Mouse (Mus musculus): ENCODE measurements around the gene Tceanc2.

GRCm38 (mm10) chr4:107198072-107198471, 19.2 kb upstream of the Tceanc2 start:
- TF ChIP-seq POLR2A (IDR thresholded peaks at IDR 0.05; ENCODE audit: low read depth, low read length) (no peak), NELFE (IDR thresholded peaks at IDR 0.05; ENCODE audit: low read depth, low read length) (no peak), MXI1 (IDR thresholded peaks at IDR 0.05; ENCODE audit: low read depth, low read length) (no peak), ZC3H11A (IDR thresholded peaks at IDR 0.05; ENCODE audit: low read depth, low read length) (no peak), CTCF (conservative IDR thresholded peaks at IDR 0.05 in 1 of 2, IDR thresholded peaks at IDR 0.05 in 1 of 2; ENCODE audit: low read depth in 2 of 2, low read length in 2 of 2) (no peak), TBP (conservative IDR thresholded peaks at IDR 0.05; ENCODE audit: low read depth, low read length) (no peak), GABPA (IDR thresholded peaks at IDR 0.05; ENCODE audit: insufficient replicate concordance, low read depth, low read length) (no peak), CHD2 (IDR thresholded peaks at IDR 0.05; ENCODE audit: low read length) (no peak), USF2 (conservative IDR thresholded peaks at IDR 0.05; ENCODE audit: low read depth, low read length) (no peak), EP300 (IDR thresholded peaks at IDR 0.05; ENCODE audit: low read length) (no peak), MYC (IDR thresholded peaks at IDR 0.05; ENCODE audit: low read depth, low read length) (no peak), USF1 (IDR thresholded peaks at IDR 0.05; ENCODE audit: low read depth, low read length) (no peak), POLR2AphosphoS2 (IDR thresholded peaks at IDR 0.05; ENCODE audit: low read depth, low read length) (no peak), HCFC1 (IDR thresholded peaks at IDR 0.05; ENCODE audit: low read depth, low read length) (no peak)

Data from CH12.LX (cell line).